In genomic region chr17:80800877-80801276, GRCm38 (mm10) we compare ENCODE assay signal across 7 mouse cellular contexts.
A peak's percentile ranks its signal among the peaks of the same experiment; 100 is the strongest.
DNase-seq lines count a peak whose midpoint lies in the region; ATAC-seq and TF ChIP-seq lines count a peak whose summit lies in the region.

No protein-coding gene starts in this region.

- no peak for TF ChIP-seq POLR2A in cortical plate, adult 2 months (IDR thresholded peaks at IDR 0.05; ENCODE audit: extremely low read depth, insufficient read depth, low read length)

- H3K4me1 ChIP-seq in kidney, embryonic 14.5 days (ENCODE audit: control insufficient read depth, insufficient read depth, low read length) = peaks cover 8% of the 10 kb centered on the region; the same call in 1 of the 2 replicates
- H3K4me1 ChIP-seq in cortical plate, adult 2 months (ENCODE audit: control insufficient read depth, insufficient read depth, low read length) = peaks cover 4% of the 10 kb centered on the region
- H3K4me1 ChIP-seq in limb, embryonic 15.5 days = peaks cover 22% of the 10 kb centered on the region
- H3K4me1 ChIP-seq in midbrain, embryonic 10.5 days = peaks cover 12% of the 10 kb centered on the region

- no peak for ATAC-seq in kidney, embryonic 14.5 days (ENCODE audit: low FRiP score, low TSS enrichment)
- no peak for ATAC-seq in limb, embryonic 15.5 days (ENCODE audit: insufficient number of reproducible peaks, low FRiP score, low TSS enrichment, low read depth)

- H3K4me3 ChIP-seq in kidney, embryonic 14.5 days (ENCODE audit: low read length) = no peak overlapping the region
- no peak overlapping the region for H3K4me3 ChIP-seq in cortical plate, adult 2 months (ENCODE audit: insufficient read depth, low read length)
- H3K4me3 ChIP-seq in limb, embryonic 15.5 days = no peak overlapping the region
- H3K4me3 ChIP-seq in midbrain, embryonic 10.5 days = no peak overlapping the region

- TF ChIP-seq CTCF in cortical plate, adult 2 months (IDR thresholded peaks at IDR 0.05; ENCODE audit: extremely low read depth, insufficient read depth, low read length) = no peak

- peak overlapping the region; percentile 44; the same call in 1 of the 2 replicates for H3K27ac ChIP-seq in kidney, embryonic 14.5 days (ENCODE audit: low read depth, low read length)
- H3K27ac ChIP-seq in cortical plate, adult 2 months (ENCODE audit: insufficient read depth, low read length) = peak overlapping the region; percentile 77
- peak overlapping the region; percentile 93 for H3K27ac ChIP-seq in limb, embryonic 15.5 days
- H3K27ac ChIP-seq in midbrain, embryonic 10.5 days (replicated peaks) = no peak overlapping the region

- DNase-seq in kidney, adult 11 months = no peak
- peak; percentile 91 for DNase-seq in R1 (ENCODE audit: low read depth, low spot score)
- DNase-seq in urinary bladder, adult 2 months (ENCODE audit: low spot score) = no peak
- no peak for DNase-seq in midbrain, embryonic 10.5 days (ENCODE audit: low spot score)

- no peaks in the 10 kb centered on the region for H3K27me3 ChIP-seq in kidney, embryonic 14.5 days (ENCODE audit: control insufficient read depth, insufficient read depth, low read length)
- no peaks in the 10 kb centered on the region for H3K27me3 ChIP-seq in limb, embryonic 15.5 days
- no peaks in the 10 kb centered on the region for H3K27me3 ChIP-seq in midbrain, embryonic 10.5 days (ENCODE audit: low read depth, poor library complexity, severe bottlenecking)

- 71% methylated on average over 13 of the region's 13 CpGs for WGBS in kidney, embryonic 14.5 days
- WGBS in limb, embryonic 15.5 days = 58% methylated on average over 13 of the region's 13 CpGs
- 83% methylated on average over 13 of the region's 13 CpGs for WGBS in midbrain, embryonic 10.5 days

- no peaks in the 10 kb centered on the region for H3K9me3 ChIP-seq in kidney, embryonic 14.5 days (ENCODE audit: control insufficient read depth, low read length)
- no peaks in the 10 kb centered on the region for H3K9me3 ChIP-seq in limb, embryonic 15.5 days
- no peaks in the 10 kb centered on the region for H3K9me3 ChIP-seq in midbrain, embryonic 10.5 days (replicated peaks)

- H3K36me3 ChIP-seq in kidney, embryonic 14.5 days (ENCODE audit: control insufficient read depth, insufficient read depth, low read length) = no peaks in the 10 kb centered on the region
- no peaks in the 10 kb centered on the region for H3K36me3 ChIP-seq in limb, embryonic 15.5 days
- H3K36me3 ChIP-seq in midbrain, embryonic 10.5 days = no peaks in the 10 kb centered on the region

- no peak overlapping the region for H3K9ac ChIP-seq in kidney, embryonic 14.5 days (ENCODE audit: low read depth, low read length)
- no peak overlapping the region for H3K9ac ChIP-seq in limb, embryonic 15.5 days

- no peak overlapping the region for H3K4me2 ChIP-seq in kidney, embryonic 14.5 days (replicated peaks; ENCODE audit: low read depth, low read length)
- H3K4me2 ChIP-seq in limb, embryonic 15.5 days = peak overlapping the region; percentile 41
